Mouse (Mus musculus) lung, embryonic 15.5 days (tissue): ENCODE measurements around the gene Cd34. TPM values are rescaled to one million over a fixed set of nuclear protein-coding genes. Genes with fewer than 3 reads are reported as not detected.

ENCODE experiments used
- ATAC-seq: fragments of 200-750 bp; cut with Nextera tagmentation; 2 replicates; pipeline ENCODE4 v1.8.0; 2017; ENCODE audit warnings: moderate number of reproducible peaks, borderline replicate concordance; ENCODE audit not compliant: low FRiP score, low TSS enrichment; ENCODE audit errors: extremely low read depth
- H3K27ac ChIP-seq: fragments of 300-500 bp; sonication (generic); 2 replicates; pipeline ENCODE4 v1.5.1; 2015; ENCODE audit warnings: moderate library complexity, mild to moderate bottlenecking, inconsistent platforms
- H3K27me3 ChIP-seq: fragments of 300-500 bp; sonication (generic); 2 replicates; pipeline ENCODE4 v1.6.1; 2015; ENCODE audit warnings: inconsistent platforms
- H3K36me3 ChIP-seq: fragments of 300-500 bp; sonication (generic); 2 replicates; pipeline ENCODE4 v1.6.1; 2015; ENCODE audit warnings: inconsistent platforms
- H3K4me1 ChIP-seq: fragments of 300-500 bp; sonication (generic); 2 replicates; pipeline ENCODE4 v1.6.1; 2015; ENCODE audit warnings: inconsistent platforms
- H3K4me2 ChIP-seq: fragments of 300-500 bp; sonication (generic); 2 replicates; pipeline ENCODE4 v1.6.1; 2015; ENCODE audit warnings: inconsistent platforms, mild to moderate bottlenecking, moderate library complexity
- H3K4me3 ChIP-seq: fragments of 300-500 bp; sonication (generic); 2 replicates; pipeline ENCODE4 v1.5.1; 2015; ENCODE audit warnings: mild to moderate bottlenecking, inconsistent platforms
- H3K9ac ChIP-seq: fragments of 300-500 bp; sonication (generic); 2 replicates; pipeline ENCODE4 v1.6.1; 2015; ENCODE audit warnings: inconsistent platforms
- H3K9me3 ChIP-seq: fragments of 300-500 bp; sonication (generic); 2 replicates; pipeline ENCODE4 v1.6.1; 2016; ENCODE audit warnings: inconsistent platforms
- WGBS: fragments of 180-500 bp; shearing (Covaris S2); methylation state at CpG from one replicate; pipeline ENCODE4 v1.1.7; 2015; 5-methylcytosine and 5-hydroxymethylcytosine counted together
- polyA plus RNA-seq: library from polyadenylated mRNA; unstranded; fragments of >200 nt; fragmentation: Nextera tagmentation; extraction: Ambion mirVana; gene quantifications from 2 replicates; pipeline ENCODE4 v1.2.1, GENCODE M21; 2015

The Cd34 gene
- polyA plus RNA-seq, 1 experiment from 2014 or later, result 183 TPM

DNA sequence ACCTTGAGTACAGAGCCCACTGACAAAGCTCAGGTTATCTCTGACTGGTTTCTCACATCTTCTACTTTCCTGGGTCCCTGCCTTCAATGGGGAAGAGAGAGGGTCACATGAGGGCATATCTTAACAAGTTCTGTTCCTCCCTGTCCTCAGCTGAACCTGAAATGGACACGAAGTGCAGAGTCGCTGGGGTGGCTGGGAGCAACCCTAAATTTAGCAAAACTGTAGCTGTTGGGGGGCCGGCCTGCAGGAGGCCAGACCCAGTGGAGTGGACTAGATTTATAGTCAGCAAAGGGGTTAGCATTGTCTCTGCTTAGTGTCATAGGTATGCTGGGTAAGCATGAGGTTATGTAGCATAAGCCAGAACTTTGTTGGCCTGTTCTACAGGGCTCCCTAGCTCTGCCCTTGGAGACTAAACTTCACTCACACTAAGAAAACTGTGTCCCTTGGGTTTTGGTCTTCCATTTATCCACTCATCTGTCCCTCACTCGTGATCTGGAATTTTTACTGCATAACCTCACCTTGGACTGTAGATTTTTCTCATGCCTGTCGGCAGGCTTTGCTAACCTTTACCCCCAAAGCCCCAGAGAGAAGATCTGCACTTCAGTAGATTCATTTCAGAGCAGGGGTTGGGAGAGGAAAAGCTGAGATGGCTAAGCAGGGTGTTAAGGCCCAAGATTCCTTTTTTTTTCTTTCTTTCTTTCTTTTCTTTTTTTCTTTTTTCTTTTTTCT lies 54.1 kb downstream of the Cd34 start:
- Histone ChIP-seq H3K27me3 (no peaks in the 10 kb centered on the region), H3K27ac (no peak overlapping the region), H3K36me3 (no peaks in the 10 kb centered on the region), H3K9me3 (no peaks in the 10 kb centered on the region), H3K4me2 (no peak overlapping the region), H3K4me3 (no peak overlapping the region), H3K9ac (no peak overlapping the region), H3K4me1 (no peaks in the 10 kb centered on the region)
- 60% methylated on average over 5 of the region's 5 CpGs for WGBS
- ATAC-seq, result no peak

DNA sequence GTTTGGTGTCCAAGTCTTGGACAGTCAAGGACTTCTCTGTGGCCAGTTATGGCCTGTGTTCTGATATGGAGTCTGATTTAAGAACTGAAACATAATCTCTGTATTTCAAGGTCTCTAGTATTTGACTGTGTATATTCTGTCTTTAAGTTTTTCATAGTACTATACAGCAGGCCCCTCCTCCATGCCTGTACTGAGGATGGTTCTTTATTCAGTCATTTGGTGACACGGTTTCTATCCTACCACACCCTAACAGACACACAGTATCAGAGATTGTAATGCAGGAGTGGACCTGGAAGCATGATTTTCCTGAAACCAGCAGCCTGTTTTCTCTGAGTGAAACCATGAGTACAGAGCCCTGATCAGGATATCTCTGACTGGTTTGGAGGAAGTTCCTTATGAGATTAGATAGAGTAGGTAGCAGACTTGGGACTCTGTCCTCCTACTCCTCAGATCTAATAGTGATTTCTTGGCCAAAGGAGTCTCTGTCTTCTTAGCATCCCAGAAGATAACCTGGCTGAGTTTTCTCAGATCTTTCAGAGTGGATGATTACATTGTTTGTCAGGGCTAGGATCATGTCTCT lies 54.9 kb downstream of the Cd34 start:
- H3K9me3 ChIP-seq, result no peaks in the 10 kb centered on the region
- H3K9ac ChIP-seq, result no peak overlapping the region
- WGBS, result 85% methylated on average over 1 of the region's 1 CpGs
- no peaks in the 10 kb centered on the region for H3K27me3 ChIP-seq
- no peak overlapping the region for H3K4me2 ChIP-seq
- H3K27ac ChIP-seq, result no peak overlapping the region
- no peak overlapping the region for H3K4me3 ChIP-seq
- H3K4me1 ChIP-seq, result no peaks in the 10 kb centered on the region
- no peaks in the 10 kb centered on the region for H3K36me3 ChIP-seq
- no peak for ATAC-seq

- 68% methylated on average over 5 of the region's 5 CpGs for WGBS
- Histone ChIP-seq H3K4me1 (no peaks in the 10 kb centered on the region), H3K9me3 (no peaks in the 10 kb centered on the region), H3K4me3 (no peak overlapping the region), H3K9ac (no peak overlapping the region), H3K36me3 (no peaks in the 10 kb centered on the region), H3K27me3 (no peaks in the 10 kb centered on the region), H3K4me2 (no peak overlapping the region), H3K27ac (no peak overlapping the region)
- no peak for ATAC-seq
Observed at GRCm38 (mm10) chr1:194994262-194994661, 55.6 kb downstream of the Cd34 start.

GRCm38 (mm10) chr1:194995196-194995595 lies 56.6 kb downstream of the Cd34 start:
- Histone ChIP-seq H3K4me2 (no peak overlapping the region), H3K9ac (no peak overlapping the region), H3K27ac (no peak overlapping the region), H3K9me3 (no peaks in the 10 kb centered on the region), H3K4me3 (no peak overlapping the region), H3K36me3 (no peaks in the 10 kb centered on the region), H3K4me1 (no peaks in the 10 kb centered on the region), H3K27me3 (no peaks in the 10 kb centered on the region)
- WGBS, result 55% methylated on average over 2 of the region's 2 CpGs
- ATAC-seq, result no peak

DNA sequence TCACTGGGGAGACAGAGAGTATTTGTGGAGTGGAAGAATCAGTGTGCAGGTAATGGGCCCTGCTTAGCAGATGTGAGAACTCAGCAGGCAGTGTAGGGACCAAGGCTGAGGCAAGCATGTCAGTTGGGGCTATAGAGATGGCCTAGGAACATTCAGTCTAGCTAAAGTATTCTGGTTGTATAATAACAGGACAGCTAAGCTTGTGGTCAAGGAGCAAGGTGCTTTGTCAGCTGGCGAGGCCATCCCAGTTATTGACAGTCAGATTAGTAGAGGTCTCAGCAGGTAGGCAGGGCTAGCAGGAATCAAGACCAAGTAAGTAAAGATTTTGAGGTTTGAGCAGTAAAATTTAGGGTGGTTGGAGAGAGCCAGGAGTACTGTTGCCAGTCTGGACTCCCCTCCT lies 59.8 kb downstream of the Cd34 start:
- 79% methylated on average over 1 of the region's 1 CpGs for WGBS
- H3K36me3 ChIP-seq, result no peaks in the 10 kb centered on the region
- H3K27ac ChIP-seq, result no peak overlapping the region

GRCm38 (mm10) chr1:195003328-195003727 lies 64.7 kb downstream of the Cd34 start:
- no peak overlapping the region for H3K27ac ChIP-seq
- H3K4me2 ChIP-seq, result no peak overlapping the region
- H3K27me3 ChIP-seq, result no peaks in the 10 kb centered on the region
- H3K9ac ChIP-seq, result no peak overlapping the region
- H3K4me3 ChIP-seq, result no peak overlapping the region
- no peak for ATAC-seq
- WGBS, result 80% methylated on average over 4 of the region's 4 CpGs
- H3K36me3 ChIP-seq, result no peaks in the 10 kb centered on the region
- H3K4me1 ChIP-seq, result no peaks in the 10 kb centered on the region
- no peaks in the 10 kb centered on the region for H3K9me3 ChIP-seq

More for the DNA sequence above, 59.8 kb downstream of the Cd34 start:
- no peak overlapping the region for H3K9ac ChIP-seq
- no peaks in the 10 kb centered on the region for H3K9me3 ChIP-seq
- H3K4me1 ChIP-seq, result no peaks in the 10 kb centered on the region
- no peaks in the 10 kb centered on the region for H3K27me3 ChIP-seq
- H3K4me3 ChIP-seq, result no peak overlapping the region
- no peak overlapping the region for H3K4me2 ChIP-seq
- no peak for ATAC-seq

DNA sequence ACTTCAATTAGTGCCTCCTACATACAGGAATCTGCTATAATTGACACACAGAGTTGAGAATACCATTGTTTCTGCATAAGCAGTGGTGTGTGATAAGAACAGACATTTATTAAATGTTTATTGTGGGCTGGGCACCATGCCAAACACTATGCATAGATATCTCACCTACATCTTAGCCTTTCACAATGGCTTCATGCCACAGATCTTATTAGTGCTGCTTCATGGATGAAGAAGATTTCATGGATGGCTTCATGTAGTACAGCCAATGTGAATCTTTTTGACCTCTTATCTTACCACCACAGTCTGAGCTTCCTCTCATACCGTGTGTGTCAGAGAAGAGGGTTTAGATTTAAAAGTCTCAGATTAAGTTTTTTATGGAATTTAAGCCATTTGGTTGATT lies 65.6 kb downstream of the Cd34 start:
- H3K4me3 ChIP-seq, result no peak overlapping the region
- no peak overlapping the region for H3K4me2 ChIP-seq
- WGBS, result 63% methylated on average over 1 of the region's 1 CpGs
- H3K9me3 ChIP-seq, result no peaks in the 10 kb centered on the region
- no peaks in the 10 kb centered on the region for H3K36me3 ChIP-seq
- H3K9ac ChIP-seq, result no peak overlapping the region
- no peak for ATAC-seq
- no peak overlapping the region for H3K27ac ChIP-seq
- H3K27me3 ChIP-seq, result no peaks in the 10 kb centered on the region
- no peaks in the 10 kb centered on the region for H3K4me1 ChIP-seq

DNA sequence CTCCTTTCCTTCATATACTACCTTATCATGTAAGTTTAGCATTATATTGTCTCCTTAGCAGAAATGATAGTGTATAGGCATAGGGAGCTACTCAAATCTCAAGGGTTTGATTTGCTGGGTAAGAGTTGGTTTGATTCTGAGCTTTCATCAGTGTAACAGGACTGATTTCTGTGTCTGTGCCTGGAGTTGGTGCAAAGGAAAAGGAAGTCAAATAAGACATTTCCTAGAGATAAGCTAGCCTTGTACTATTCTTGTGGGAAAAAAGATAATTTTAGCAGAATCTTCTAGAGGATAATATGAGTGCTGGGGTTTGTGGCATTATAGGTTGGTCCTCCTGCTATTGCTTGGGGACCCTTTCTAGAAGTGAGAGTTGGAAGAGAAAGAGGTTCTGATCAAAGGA lies 67.6 kb downstream of the Cd34 start:
- Histone ChIP-seq H3K36me3 (no peaks in the 10 kb centered on the region), H3K9ac (no peak overlapping the region), H3K27ac (no peak overlapping the region), H3K4me3 (no peak overlapping the region), H3K4me2 (no peak overlapping the region), H3K9me3 (no peaks in the 10 kb centered on the region), H3K27me3 (no peaks in the 10 kb centered on the region), H3K4me1 (no peaks in the 10 kb centered on the region)
- ATAC-seq, result no peak

Other genes starting within 250 kb of the Cd34 start
- gene Cd46, start 153.4 kb downstream of the Cd34 start, polyA plus RNA-seq, result 0.64 and 1.3 TPM in 2 replicates
- gene Cr1l, start 192.8 kb downstream of the Cd34 start, polyA plus RNA-seq, result 76.0 and 76.7 TPM in 2 replicates
- gene Cr2, start 237.9 kb downstream of the Cd34 start, polyA plus RNA-seq, result 0.16 and 0.60 TPM in 2 replicates